Mouse (Mus musculus) CH12.LX (cell line): ENCODE data around the gene Nod1. TPM values are rescaled to one million over a fixed set of nuclear protein-coding genes. Genes with fewer than 3 reads are reported as not detected.

Source experiments
- DNase-seq: peaks from one replicate; pipeline ENCODE4 v3.0.0-alpha.2; 2013; ENCODE audit errors: extremely low read depth
- H3K27ac ChIP-seq: 2 replicates; pipeline ENCODE4 v1.5.1; 2012; ENCODE audit warnings: low read depth, mild to moderate bottlenecking, control low read depth, moderate library complexity; ENCODE audit not compliant: insufficient read depth
- H3K27me3 ChIP-seq: replicated peaks from 2 replicates; pipeline ENCODE3; 2012; ENCODE audit warnings: inconsistent platforms
- H3K36me3 ChIP-seq, 2 experiments: replicated peaks in 1 of 2; 2 replicates each; pipeline versions ENCODE3 to v1.6.1; 2012; ENCODE audit warnings: inconsistent platforms in 1 of 2, low read length in 1 of 2, mild to moderate bottlenecking in 1 of 2, mixed read lengths in 1 of 2, moderate library complexity in 1 of 2; ENCODE audit not compliant: control insufficient read depth in 1 of 2, insufficient read depth in 1 of 2
- H3K4me1 ChIP-seq, 2 experiments: 2 replicates each; pipeline ENCODE4 v1.6.1; 2012; ENCODE audit warnings: inconsistent platforms in 1 of 2, moderate library complexity in 1 of 2; ENCODE audit not compliant: insufficient read depth in 2 of 2, control insufficient read depth in 1 of 2
- H3K4me2 ChIP-seq: 2 replicates; pipeline ENCODE4 v1.6.1; 2012; ENCODE audit warnings: low read depth, mild to moderate bottlenecking, control low read depth; ENCODE audit not compliant: poor library complexity, insufficient read depth, severe bottlenecking
- H3K4me3 ChIP-seq, 3 experiments: fragments of 150-350 bp in 1 of 3; sonication (generic) in 1 of 3; replicated peaks in 1 of 3; 2 replicates each; pipeline versions ENCODE3 to v1.5.1; 2011 to 2012; ENCODE audit warnings: low read depth in 2 of 3, low read length in 2 of 3, mild to moderate bottlenecking in 2 of 3, moderate library complexity in 2 of 3, control low read depth in 1 of 3, improper control_type of control experiment in 1 of 3, inconsistent platforms in 1 of 3, mixed read lengths in 1 of 3; ENCODE audit not compliant: poor library complexity in 1 of 3
- H3K79me2 ChIP-seq: replicated peaks from 2 replicates; pipeline ENCODE4 v1.6.1; 2012; ENCODE audit warnings: mild to moderate bottlenecking, moderate library complexity; ENCODE audit not compliant: control insufficient read depth, poor library complexity, insufficient read depth, severe bottlenecking; ENCODE audit errors: extremely low read depth
- H3K9ac ChIP-seq: 2 replicates; pipeline ENCODE4 v1.6.1; 2012; ENCODE audit warnings: low read depth, mild to moderate bottlenecking, control low read depth, moderate library complexity; ENCODE audit not compliant: insufficient read depth
- H3K9me3 ChIP-seq: replicated peaks from 2 replicates; pipeline ENCODE3; 2012; ENCODE audit warnings: low read length, inconsistent platforms, mixed read lengths
- BHLHE40 ChIP-seq: IDR thresholded peaks from 2 replicates; pipeline ENCODE4 v1.6.1; 2011; ENCODE audit warnings: mild to moderate bottlenecking, low read depth, low read length, improper control_type of control experiment
- CHD1 ChIP-seq: IDR thresholded peaks from 2 replicates; pipeline ENCODE4 v1.6.1; 2012; ENCODE audit warnings: low read depth, low read length, improper control_type of control experiment, inconsistent platforms
- CTCF ChIP-seq, 2 experiments: IDR thresholded peaks in 1 of 2; conservative IDR thresholded peaks in 1 of 2; 2 replicates each; pipeline ENCODE4 v1.5.1; 2011 to 2012; ENCODE audit warnings: low read depth in 2 of 2, low read length in 2 of 2, improper control_type of control experiment in 1 of 2, inconsistent platforms in 1 of 2, mild to moderate bottlenecking in 1 of 2, moderate library complexity in 1 of 2
- ETS1 ChIP-seq: conservative IDR thresholded peaks from 2 replicates; pipeline ENCODE4 v1.6.1; 2012; ENCODE audit warnings: low read depth, mild to moderate bottlenecking, inconsistent platforms, low read length, improper control_type of control experiment, moderate library complexity
- GABPA ChIP-seq: IDR thresholded peaks from 2 replicates; pipeline ENCODE4 v1.6.1; 2012; ENCODE audit warnings: low read depth, low read length, improper control_type of control experiment, inconsistent platforms; ENCODE audit not compliant: insufficient replicate concordance
- HCFC1 ChIP-seq: IDR thresholded peaks from 2 replicates; pipeline ENCODE4 v1.6.1; 2012; ENCODE audit warnings: low read depth, mild to moderate bottlenecking, inconsistent platforms, low read length, improper control_type of control experiment
- IRF4 ChIP-seq: IDR thresholded peaks from 2 replicates; pipeline ENCODE4 v1.6.1; 2014; ENCODE audit warnings: low read depth, mild to moderate bottlenecking, inconsistent platforms, low read length, improper control_type of control experiment
- JUN ChIP-seq: IDR thresholded peaks from 2 replicates; pipeline ENCODE4 v1.6.1; 2011; ENCODE audit warnings: low read depth, mild to moderate bottlenecking, low read length, improper control_type of control experiment, moderate library complexity; ENCODE audit not compliant: insufficient read depth
- JUND ChIP-seq: conservative IDR thresholded peaks from 2 replicates; pipeline ENCODE4 v1.6.1; 2011; ENCODE audit warnings: low read depth, low read length, improper control_type of control experiment
- KAT2A ChIP-seq: IDR thresholded peaks from 2 replicates; pipeline ENCODE4 v1.6.1; 2012; ENCODE audit warnings: low read length, improper control_type of control experiment, inconsistent platforms; ENCODE audit not compliant: insufficient replicate concordance
- MAX ChIP-seq: IDR thresholded peaks from 2 replicates; pipeline ENCODE4 v1.6.1; 2011; ENCODE audit warnings: low read length, improper control_type of control experiment
- MAZ ChIP-seq: IDR thresholded peaks from 2 replicates; pipeline ENCODE4 v1.6.1; 2012; ENCODE audit warnings: low read depth, mild to moderate bottlenecking, inconsistent platforms, low read length, improper control_type of control experiment, moderate library complexity
- POLR2A ChIP-seq: IDR thresholded peaks from 2 replicates; pipeline ENCODE4 v1.6.1; 2011; ENCODE audit warnings: low read depth, mild to moderate bottlenecking, improper control_type of control experiment, low read length
- RAD21 ChIP-seq: IDR thresholded peaks from 2 replicates; pipeline ENCODE4 v1.6.1; 2011; ENCODE audit warnings: low read depth, mild to moderate bottlenecking, low read length, improper control_type of control experiment, moderate library complexity
- SIN3A ChIP-seq: IDR thresholded peaks from 2 replicates; pipeline ENCODE4 v1.6.1; 2012; ENCODE audit warnings: low read length, improper control_type of control experiment, inconsistent platforms
- SMC3 ChIP-seq: IDR thresholded peaks from 2 replicates; pipeline ENCODE4 v1.6.1; 2011; ENCODE audit warnings: low read depth, low read length, improper control_type of control experiment
- USF1 ChIP-seq: IDR thresholded peaks from 2 replicates; pipeline ENCODE4 v1.6.1; 2014; ENCODE audit warnings: low read depth, mild to moderate bottlenecking, inconsistent platforms, low read length, improper control_type of control experiment
- ZKSCAN1 ChIP-seq: IDR thresholded peaks from 2 replicates; pipeline ENCODE4 v1.6.1; 2012; ENCODE audit warnings: low read depth, inconsistent platforms, low read length, improper control_type of control experiment, borderline replicate concordance
- ZNF384 ChIP-seq: IDR thresholded peaks from 2 replicates; pipeline ENCODE4 v1.6.1; 2012; ENCODE audit warnings: low read depth, low read length, improper control_type of control experiment, inconsistent platforms
- dilution Hi-C: fragments of 300-500 bp; cut with MboI; formaldehyde crosslinking; loops from 2 replicates; pipeline ENCODE4 v1.14.3; 2020; ENCODE audit warnings: low sequenced_read_pairs; ENCODE audit not compliant: extremely low pct_unique_long_range_greater_than_20kb, extremely low pct_ligation_motif_present
- in situ Hi-C: fragments of 300-500 bp; cut with MboI; formaldehyde crosslinking; loops from 3 replicates; pipeline ENCODE4 v1.14.3; 2019; ENCODE audit warnings: low sequenced_read_pairs, low pct_ligation_motif_present, low pct_unique_long_range_greater_than_20kb, mixed read lengths
- polyA plus RNA-seq: library from polyadenylated mRNA; unstranded; fragments of >175 nt; gene quantifications from 2 replicates; pipeline ENCODE4 v1.2.1, GENCODE M21; 2012; ENCODE audit warnings: low read depth; ENCODE audit not compliant: insufficient read length
- total RNA-seq, 2 experiments: library from RNA; depleted of rRNA; stranded (reverse); fragments of 300-350 nt in 1 of 2; fragments of >200 nt in 1 of 2; gene quantifications; 2 replicates each; pipeline ENCODE4 v1.2.3; 2012 to 2014

Gene Nod1
- total and polyA plus RNA-seq, 3 experiments: 0.29 to 0.46 (median 0.30) TPM

DNA sequence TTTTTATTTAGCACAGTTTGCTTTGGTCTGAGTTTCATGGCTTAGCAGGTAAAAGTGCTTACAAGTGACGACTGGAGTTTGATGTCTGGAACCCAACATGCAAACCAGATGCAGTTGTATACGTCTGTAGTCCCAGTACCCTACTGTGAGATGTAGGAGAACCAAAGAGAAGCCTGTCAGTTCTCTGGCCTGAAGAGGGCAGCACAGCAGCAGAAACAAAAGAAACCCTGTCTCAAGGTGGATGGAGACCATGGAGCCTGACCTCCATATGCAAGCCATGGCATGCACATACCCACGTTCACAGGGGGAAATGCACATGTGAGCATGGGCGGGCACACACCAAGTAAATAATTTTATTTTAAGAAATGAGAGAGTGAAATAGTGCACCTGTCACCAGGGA, 54.9 kb downstream of the Nod1 start:
- peaks cover 3 to 16% of the 10 kb centered on the region in 2 experiments; a peak in 3 of 4 replicates for H3K4me1 ChIP-seq
- H3K36me3 ChIP-seq: no peaks in the 10 kb centered on the region
- in situ Hi-C loops (loop anchor here (10.0 to 25.0 kb wide), 4 partner anchors 97 to 330 kb away; partner anchors contain the start of genes Fkbp14, Plekha8 and Znrf2), dilution Hi-C loops (no loop called here)
- H3K27me3 ChIP-seq: no peaks in the 10 kb centered on the region
- H3K9me3 ChIP-seq: no peaks in the 10 kb centered on the region
- H3K4me2 ChIP-seq: no peak overlapping the region
- peak; percentile 63 for DNase-seq
- no peak overlapping the region for H3K4me3 ChIP-seq
- no peak overlapping the region for H3K9ac ChIP-seq
- TF ChIP-seq SMC3 (peak; percentile 65), CTCF (conservative IDR thresholded peaks at IDR 0.05 in 1 of 2, IDR thresholded peaks at IDR 0.05 in 1 of 2; ENCODE audit: low read depth in 2 of 2, low read length in 2 of 2) (peak; percentile 58 to 78), SIN3A (no peak), USF1 (no peak), RAD21 (peak; percentile 83)
- no peak overlapping the region for H3K27ac ChIP-seq
- H3K79me2 ChIP-seq: no peaks in the 10 kb centered on the region

DNA sequence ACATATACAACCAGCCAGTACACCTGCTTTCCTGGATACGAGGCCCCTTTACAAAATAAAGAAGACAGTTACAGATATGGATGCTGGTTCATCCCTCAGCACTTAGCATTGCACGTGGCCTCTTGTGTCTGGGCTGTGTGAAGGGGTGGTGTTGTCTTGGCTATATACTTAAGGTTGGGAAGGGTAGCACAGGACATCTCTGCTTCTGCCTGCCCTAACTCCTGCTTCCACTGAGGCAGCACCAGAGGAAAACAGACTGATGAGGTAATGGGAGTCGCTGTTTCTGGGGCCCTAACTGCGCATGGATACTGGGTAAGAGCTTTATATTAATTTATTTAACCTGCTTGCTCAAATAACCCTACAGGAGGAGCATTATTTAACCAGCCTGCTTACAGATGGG, 55.5 kb downstream of the Nod1 start:
- H3K9ac ChIP-seq: no peak overlapping the region
- no peaks in the 10 kb centered on the region for H3K27me3 ChIP-seq
- no peak overlapping the region for H3K4me2 ChIP-seq
- H3K36me3 ChIP-seq: no peaks in the 10 kb centered on the region
- no peak overlapping the region for H3K4me3 ChIP-seq
- peaks cover 3 to 16% of the 10 kb centered on the region in 2 experiments; a peak in 3 of 4 replicates for H3K4me1 ChIP-seq
- DNase-seq: no peak
- no peaks in the 10 kb centered on the region for H3K9me3 ChIP-seq
- no peaks in the 10 kb centered on the region for H3K79me2 ChIP-seq
- TF ChIP-seq JUND (no peak), GABPA (no peak)
- in situ Hi-C loops (loop anchor here (10.0 to 25.0 kb wide), 4 partner anchors 98 to 330 kb away; partner anchors contain the start of genes Fkbp14, Plekha8 and Znrf2), dilution Hi-C loops (no loop called here)
- H3K27ac ChIP-seq: no peak overlapping the region

DNA sequence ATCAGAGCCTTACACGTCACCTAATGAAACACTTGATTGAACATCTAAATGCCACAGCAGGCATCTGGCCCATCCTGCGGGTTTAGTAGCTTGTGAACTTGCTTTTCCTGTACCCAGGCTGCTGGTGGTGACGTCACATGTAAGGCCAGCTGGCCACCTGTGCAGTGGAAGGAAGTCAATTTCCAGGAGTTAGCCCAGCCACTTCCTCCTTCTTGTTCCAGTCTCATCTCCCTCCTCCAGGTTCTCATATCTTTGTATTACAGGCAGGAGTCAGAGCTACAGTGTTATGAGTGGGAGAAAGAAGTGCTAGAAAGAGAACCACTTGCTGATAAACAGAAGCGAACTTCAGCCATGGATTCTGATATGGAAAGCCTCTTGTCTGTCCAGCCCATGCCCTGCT, 56.2 kb downstream of the Nod1 start:
- TF ChIP-seq GABPA: no peak
- no peak for TF ChIP-seq IRF4
- TF ChIP-seq CHD1: no peak
- TF ChIP-seq ZNF384: no peak
- no peak for TF ChIP-seq HCFC1
- TF ChIP-seq KAT2A: no peak
- TF ChIP-seq ETS1: no peak
- TF ChIP-seq MAZ: no peak
- TF ChIP-seq POLR2A: no peak
- no peak for TF ChIP-seq BHLHE40
- no peak for TF ChIP-seq JUN
- no peak for TF ChIP-seq MAX
- no peak for TF ChIP-seq ZKSCAN1
- no peak overlapping the region for H3K9ac ChIP-seq
- H3K9me3 ChIP-seq: no peaks in the 10 kb centered on the region
- dilution Hi-C loops (no loop called here), in situ Hi-C loops (loop anchor here (10.0 to 25.0 kb wide), 4 partner anchors 99 to 329 kb away; partner anchors contain the start of genes Fkbp14, Plekha8 and Znrf2)
- H3K4me3 ChIP-seq: no peak overlapping the region
- H3K27me3 ChIP-seq: no peaks in the 10 kb centered on the region
- H3K4me2 ChIP-seq: no peak overlapping the region
- no peaks in the 10 kb centered on the region for H3K79me2 ChIP-seq
- no peak for DNase-seq
- H3K27ac ChIP-seq: no peak overlapping the region
- H3K36me3 ChIP-seq: no peaks in the 10 kb centered on the region
- peaks cover 3 to 16% of the 10 kb centered on the region in 2 experiments; a peak in 3 of 4 replicates for H3K4me1 ChIP-seq
